In genomic region chr10:95945086-95945485, GRCm38 (mm10) we compare ENCODE assay signal across 17 mouse cellular contexts.
"Had no signal": no experiment of that assay in that cellular context is flagged by ENCODE, and none has a peak within 500 bp of the region (broad histone marks: within the 10 kb centered on the region; RNA-seq: fewer than 3 reads in every experiment).

No protein-coding gene starts in this region.

- H3K9ac ChIP-seq: lung, embryonic 14.5 days; midbrain, embryonic 13.5 days; midbrain, embryonic 15.5 days; neural tube, embryonic 12.5 days; stomach, embryonic 15.5 days had no signal

- ATAC-seq: midbrain, embryonic 13.5 days; midbrain, embryonic 15.5 days had no signal

- H3K27me3 ChIP-seq: megakaryocyte, embryonic 14.5 days; midbrain, embryonic 13.5 days; midbrain, embryonic 15.5 days; neural tube, embryonic 12.5 days; stomach, embryonic 15.5 days had no signal

- H3K4me1 ChIP-seq: stomach, embryonic 15.5 days had no signal

- H3K4me2 ChIP-seq: lung, embryonic 14.5 days; midbrain, embryonic 11.5 days; midbrain, embryonic 13.5 days; midbrain, embryonic 15.5 days; neural tube, embryonic 12.5 days; stomach, embryonic 15.5 days had no signal

- H3K36me3 ChIP-seq: midbrain, embryonic 15.5 days; neural tube, embryonic 12.5 days; stomach, embryonic 15.5 days had no signal

- H3K9me3 ChIP-seq: midbrain, embryonic 13.5 days; midbrain, embryonic 15.5 days; neural tube, embryonic 12.5 days; stomach, embryonic 15.5 days had no signal

- H3K27ac ChIP-seq: midbrain, embryonic 13.5 days; midbrain, embryonic 15.5 days; neural tube, embryonic 12.5 days; stomach, embryonic 15.5 days; stomach, postnatal 0 days had no signal

- DNase-seq: lung, adult 18-20 months; lung, embryonic 14.5 days; lung, postnatal 10 days; lung, postnatal 4 days; right cerebral cortex, postnatal 14 days; right cerebral cortex, postnatal 4 days; spleen, adult 18-20 months; thymus, adult 2 months; thymus, postnatal 25 days; thymus, postnatal 4 days had no signal

- H3K4me3 ChIP-seq: megakaryocyte, embryonic 14.5 days; midbrain, embryonic 13.5 days; midbrain, embryonic 15.5 days; neural tube, embryonic 12.5 days; stomach, embryonic 15.5 days had no signal
